Mouse (Mus musculus) CH12.LX (cell line): ENCODE data around the gene 4921507P07Rik.

Experiments used
- CTCF ChIP-seq, 2 experiments: IDR thresholded peaks in 1 of 2; conservative IDR thresholded peaks in 1 of 2; 2 replicates each; pipeline ENCODE4 v1.5.1; 2011 to 2012; ENCODE audit warnings: low read depth in 2 of 2, low read length in 2 of 2, improper control_type of control experiment in 1 of 2, inconsistent platforms in 1 of 2, mild to moderate bottlenecking in 1 of 2, moderate library complexity in 1 of 2
- GABPA ChIP-seq: IDR thresholded peaks from 2 replicates; pipeline ENCODE4 v1.6.1; 2012; ENCODE audit warnings: low read depth, low read length, improper control_type of control experiment, inconsistent platforms; ENCODE audit not compliant: insufficient replicate concordance
- POLR2A ChIP-seq: IDR thresholded peaks from 2 replicates; pipeline ENCODE4 v1.6.1; 2011; ENCODE audit warnings: low read depth, mild to moderate bottlenecking, improper control_type of control experiment, low read length

GRCm38 (mm10) chr6:50526597-50527024 is 69.8 kb downstream of the 4921507P07Rik start:
- TF ChIP-seq POLR2A (no peak), CTCF (conservative IDR thresholded peaks at IDR 0.05 in 1 of 2, IDR thresholded peaks at IDR 0.05 in 1 of 2; ENCODE audit: low read depth in 2 of 2, low read length in 2 of 2) (peak; percentile 89 to 98), GABPA (no peak)
